Mouse (Mus musculus): ENCODE results near the gene Zfyve21. TPM values are rescaled to one million over a fixed set of nuclear protein-coding genes. Genes with fewer than 3 reads are reported as not detected.

The Zfyve21 gene
- total RNA-seq, 4 experiments from 2014 or later: 20.3 to 24.5 (median 21.7) TPM

- no peak for DNase-seq (ENCODE audit: low spot score in 2 of 2)
These were observed 15.5 kb upstream of the Zfyve21 start for GRCm38 (mm10) chr12:111798493-111798892.

GRCm38 (mm10) chr12:111800459-111801183 lies 13.3 kb upstream of the Zfyve21 start:
- no peak for DNase-seq (ENCODE audit: low spot score in 2 of 2)

- no peak for DNase-seq (ENCODE audit: low spot score in 2 of 2)
These were observed 10.4 kb upstream of the Zfyve21 start for GRCm38 (mm10) chr12:111803538-111803937.

GRCm38 (mm10) chr12:111808775-111809174 lies 5.2 kb upstream of the Zfyve21 start:
- DNase-seq (ENCODE audit: low spot score in 2 of 2): no peak

GRCm38 (mm10) chr12:111809762-111810161 lies 4.2 kb upstream of the Zfyve21 start:
- peak in 1 of 2 experiments; percentile 69 for DNase-seq (ENCODE audit: low spot score in 2 of 2)

GRCm38 (mm10) chr12:111812075-111812474 lies 1.9 kb upstream of the Zfyve21 start:
- no peak for DNase-seq (ENCODE audit: low spot score in 2 of 2)

- DNase-seq (ENCODE audit: low spot score in 2 of 2): no peak
These were observed 1.4 kb upstream of the Zfyve21 start for GRCm38 (mm10) chr12:111812611-111813010.

- no peak for DNase-seq (ENCODE audit: low spot score in 2 of 2)
These were observed 732 bp upstream of the Zfyve21 start for GRCm38 (mm10) chr12:111813111-111813765.

- DNase-seq (ENCODE audit: low spot score in 2 of 2): no peak
These were observed 1.1 kb downstream of the Zfyve21 start for GRCm38 (mm10) chr12:111814769-111815762.

- DNase-seq (ENCODE audit: low spot score in 2 of 2): peak in 1 of 2 experiments; percentile 77
These were observed 2.6 kb downstream of the Zfyve21 start for GRCm38 (mm10) chr12:111816528-111816927.

- DNase-seq (ENCODE audit: low spot score in 2 of 2): no peak
These were observed 3.0 kb downstream of the Zfyve21 start for GRCm38 (mm10) chr12:111816967-111817366.

GRCm38 (mm10) chr12:111817991-111818390 lies 4.0 kb downstream of the Zfyve21 start:
- DNase-seq (ENCODE audit: low spot score in 2 of 2): no peak

GRCm38 (mm10) chr12:111819936-111820335 lies 6.0 kb downstream of the Zfyve21 start:
- DNase-seq (ENCODE audit: low spot score in 2 of 2): no peak

GRCm38 (mm10) chr12:111820708-111821107 lies 6.7 kb downstream of the Zfyve21 start:
- no peak for DNase-seq (ENCODE audit: low spot score in 2 of 2)

GRCm38 (mm10) chr12:111821931-111822330 lies 8.0 kb downstream of the Zfyve21 start:
- DNase-seq (ENCODE audit: low spot score in 2 of 2): no peak

- DNase-seq (ENCODE audit: low spot score in 2 of 2): no peak
These were observed 13.6 kb downstream of the Zfyve21 start for GRCm38 (mm10) chr12:111827556-111827955.

GRCm38 (mm10) chr12:111829447-111829846 lies 15.5 kb downstream of the Zfyve21 start:
- no peak for DNase-seq (ENCODE audit: low spot score in 2 of 2)

GRCm38 (mm10) chr12:111829954-111830353 lies 16.0 kb downstream of the Zfyve21 start:
- no peak for DNase-seq (ENCODE audit: low spot score in 2 of 2)

- DNase-seq (ENCODE audit: low spot score in 2 of 2): no peak
These were observed 16.4 kb downstream of the Zfyve21 start for GRCm38 (mm10) chr12:111830375-111830774.

- no peak for DNase-seq (ENCODE audit: low spot score in 2 of 2)
These were observed 18.7 kb downstream of the Zfyve21 start for GRCm38 (mm10) chr12:111832643-111833042.

GRCm38 (mm10) chr12:111833457-111833856 lies 19.5 kb downstream of the Zfyve21 start:
- no peak for DNase-seq (ENCODE audit: low spot score in 2 of 2)
